Mouse (Mus musculus): ENCODE data around the gene Zbtb32. TPM values are rescaled to one million over a fixed set of nuclear protein-coding genes. Genes with fewer than 3 reads are reported as not detected.
A peak's percentile ranks its signal among the peaks of the same experiment; 100 is the strongest.

Gene Zbtb32
- total and polyA plus RNA-seq, 3 experiments: 20.1 to 32.8 TPM; not detected in 1

- TF ChIP-seq MEF2A (IDR thresholded peaks at IDR 0.05; ENCODE audit: extremely low read depth, insufficient replicate concordance, low read depth, low read length, poor library complexity, severe bottlenecking) (no peak), BHLHE40 (IDR thresholded peaks at IDR 0.05; ENCODE audit: borderline replicate concordance, low read depth, low read length) (no peak), POLR2AphosphoS2 (IDR thresholded peaks at IDR 0.05; ENCODE audit: low read length) (no peak), ZC3H11A (IDR thresholded peaks at IDR 0.05; ENCODE audit: low read depth, low read length) (no peak), USF1 (IDR thresholded peaks at IDR 0.05; ENCODE audit: low read depth, low read length) (no peak), KAT2A (conservative IDR thresholded peaks at IDR 0.05; ENCODE audit: low read depth, low read length) (no peak), GATA1 (IDR thresholded peaks at IDR 0.05; ENCODE audit: low read depth, low read length) (0 out of 2 replicates have a peak, but pooled peaks have one; percentile 8), ZMIZ1 (IDR thresholded peaks at IDR 0.05; ENCODE audit: low read depth, low read length) (no peak), POLR2AphosphoS5 (IDR thresholded peaks at IDR 0.05; ENCODE audit: borderline replicate concordance, low read depth, low read length) (no peak), HCFC1 (IDR thresholded peaks at IDR 0.05; ENCODE audit: low read depth, low read length) (no peak), NRF1 (IDR thresholded peaks at IDR 0.05; ENCODE audit: insufficient read depth, low read depth, low read length, poor library complexity, severe bottlenecking) (no peak), UBTF (IDR thresholded peaks at IDR 0.05; ENCODE audit: borderline replicate concordance, insufficient read depth, low read depth, low read length) (no peak), ETS1 (IDR thresholded peaks at IDR 0.05; ENCODE audit: low read depth, low read length) (peak; percentile 64)
Observed at GRCm38 (mm10) chr7:30572969-30573368, 25.7 kb downstream of the Zbtb32 start (continued).

- DNase-seq (ENCODE audit: low read depth, low spot score): peak; percentile 63
- Histone ChIP-seq H3K27ac (ENCODE audit: control insufficient read depth, low read depth, low read length) (peak overlapping the region; percentile 15; the same call in 1 of the 2 replicates), H3K27me3 (ENCODE audit: control insufficient read depth in 1 of 2, insufficient read depth in 2 of 2, low read length in 2 of 2) (no peaks in the 10 kb centered on the region), H3K36me3 (ENCODE audit: control insufficient read depth in 1 of 2, insufficient read depth in 2 of 2, low read length in 2 of 2) (peaks cover 0 to 15% of the 10 kb centered on the region in 2 experiments; a peak in 3 of 4 replicates), H3K9me3 (replicated peaks; ENCODE audit: insufficient read depth, low read length) (no peaks in the 10 kb centered on the region), H3K79me2 (ENCODE audit: control insufficient read depth, insufficient read depth, low read length, poor library complexity) (no peaks in the 10 kb centered on the region), H3K4me3 (ENCODE audit: control insufficient read depth in 1 of 2, insufficient read depth in 1 of 2, low read depth in 2 of 2, low read length in 2 of 2) (no peak overlapping the region), H3K9ac (ENCODE audit: control insufficient read depth, low read depth, low read length, poor library complexity, severe bottlenecking) (no peak overlapping the region), H3K4me1 (ENCODE audit: control insufficient read depth in 1 of 2, insufficient read depth in 2 of 2, low read length in 2 of 2) (peaks cover 0 to 6% of the 10 kb centered on the region in 2 experiments; a peak in 1 of 4 replicates)
- TF ChIP-seq EP300 (IDR thresholded peaks at IDR 0.05; ENCODE audit: low read depth in 1 of 2, low read length in 2 of 2) (peak in 1 of 2 experiments; percentile 6; a peak in 1 of 4 replicates), TBP (IDR thresholded peaks at IDR 0.05; ENCODE audit: low read depth, low read length) (peak; percentile 61), MYC (IDR thresholded peaks at IDR 0.05; ENCODE audit: low read depth, low read length) (peak; percentile 62; the same call in 1 of the 2 replicates), CHD1 (IDR thresholded peaks at IDR 0.05; ENCODE audit: low read depth, low read length) (no peak), MAX (IDR thresholded peaks at IDR 0.05; ENCODE audit: low read length) (peak; percentile 65), GATA1 (IDR thresholded peaks at IDR 0.05; ENCODE audit: low read depth, low read length) (peak; percentile 8; the same call in 1 of the 2 replicates), CTCF (IDR thresholded peaks at IDR 0.05 in 2 of 3, conservative IDR thresholded peaks at IDR 0.05 in 1 of 3; ENCODE audit: control insufficient read depth in 1 of 3, insufficient read depth in 1 of 3, low read depth in 2 of 3, low read length in 3 of 3, poor library complexity in 1 of 3, severe bottlenecking in 1 of 3) (peak in 1 of 3 experiments; percentile 5; a peak in 2 of 6 replicates), NELFE (IDR thresholded peaks at IDR 0.05; ENCODE audit: low read depth, low read length) (no peak; the same call in 1 of the 2 replicates), MXI1 (IDR thresholded peaks at IDR 0.05; ENCODE audit: low read depth, low read length) (peak; percentile 49), RCOR1 (IDR thresholded peaks at IDR 0.05; ENCODE audit: low read depth, low read length) (peak; percentile 39; the same call in 1 of the 2 replicates), POLR2AphosphoS5 (IDR thresholded peaks at IDR 0.05; ENCODE audit: borderline replicate concordance, low read depth, low read length) (no peak)
Observed at GRCm38 (mm10) chr7:30572389-30572788, 26.3 kb downstream of the Zbtb32 start.
